Mouse (Mus musculus): ENCODE measurements at regions not wholly inside any gene's neighbourhood (a gene's known extent, or its start where the extent isn't known, plus 50 kb on each side); places are given as distances from the start of the nearest gene placed in this dataset.

GRCm38 (mm10) chr16:10086341-10086740, 83.7 kb upstream of the Rpl39l start:
- TF ChIP-seq CTCF (IDR thresholded peaks at IDR 0.05; ENCODE audit: borderline replicate concordance, control insufficient read depth, extremely low read depth, insufficient read depth, low read length, poor library complexity) (no peak), POLR2A (IDR thresholded peaks at IDR 0.05; ENCODE audit: control insufficient read depth, extremely low read depth, insufficient read depth, low read length, poor library complexity) (no peak)
